21 mouse cellular contexts compared by ENCODE assay signal in genomic region chr2:167487551-167487950, GRCm38 (mm10). TPM values are rescaled to one million over a fixed set of nuclear protein-coding genes. Genes with fewer than 3 reads are reported as not detected.
DNase-seq lines count a peak whose midpoint lies in the region; TF ChIP-seq lines count a peak whose summit lies in the region.
"Had no signal": no experiment of that assay in that cellular context is flagged by ENCODE, and none has a peak within 500 bp of the region (broad histone marks: within the 10 kb centered on the region; RNA-seq: fewer than 3 reads in every experiment).

No protein-coding gene starts in this region.

- peak; percentile 56 for DNase-seq in cerebellum, adult 11-12 months
- no peak for DNase-seq in cerebellum, postnatal 14 days
- DNase-seq in cerebellum, adult 9-11 months: peak; percentile 60
- DNase-seq in cerebellum, adult 9-10 months: no peak
- DNase-seq in layer of hippocampus, adult 2 months (ENCODE audit: low spot score in 2 of 2): no peak
- no peak for DNase-seq in layer of hippocampus, adult 11-12 months (ENCODE audit: low spot score)
- DNase-seq: adrenal gland, adult 8-10 months; forebrain, postnatal 0 days; gastrocnemius, postnatal 36 days; heart, postnatal 10 days; heart, postnatal 36 days; kidney, adult 11 months had no signal

- H3K27ac ChIP-seq in layer of hippocampus, adult 2 months: peak overlapping the region; percentile 98
- H3K27ac ChIP-seq: embryonic facial prominence, embryonic 12.5 days; embryonic facial prominence, embryonic 15.5 days; heart, embryonic 15.5 days; hindbrain, embryonic 10.5 days; hindbrain, embryonic 13.5 days; intestine, embryonic 15.5 days had no signal

- H3K4me3 ChIP-seq in layer of hippocampus, adult 2 months: no peak overlapping the region
- H3K4me3 ChIP-seq: embryonic facial prominence, embryonic 12.5 days; embryonic facial prominence, embryonic 15.5 days; heart, embryonic 12.5 days; heart, embryonic 15.5 days; hindbrain, embryonic 10.5 days; hindbrain, embryonic 13.5 days; intestine, embryonic 15.5 days had no signal

- no peak for TF ChIP-seq CTCF in layer of hippocampus, adult 2 months (conservative IDR thresholded peaks at IDR 0.05)

RNA-seq across cellular contexts. Expression of gene Rnf114, which starts 4.9 kb away (rescaled TPM):
- 10 to 100 TPM; 50.9 to 51.6 TPM for total RNA-seq in layer of hippocampus, adult 2 months (2021)

RNA-seq across cellular contexts. Expression of gene Spata2, which starts 5.1 kb away (rescaled TPM):
- total RNA-seq in layer of hippocampus, adult 2 months (2021): 10 to 100 TPM; 80.9 to 82.4 TPM

RNA-seq across cellular contexts. Expression of gene Snai1, which starts 50.4 kb away (rescaled TPM):
- under 1 TPM; 0.64 to 0.82 TPM for total RNA-seq in layer of hippocampus, adult 2 months (2021)
- total RNA-seq: common myeloid progenitor, adult 5-6 weeks; granulocyte monocyte progenitor cell, adult 5-6 weeks had no signal

Comparison
In these comparisons a context has a peak if more than half of its experiments do, and no peak if none do; other contexts are left out.
1. DNase-seq: peak in cerebellum, adult 11-12 months (single experiment) and cerebellum, adult 9-11 months (single experiment); none in cerebellum, postnatal 14 days (0 of 2), cerebellum, adult 9-10 months (single experiment), layer of hippocampus, adult 2 months (0 of 2) and layer of hippocampus, adult 11-12 months (single experiment).